Mouse (Mus musculus) liver, postnatal 0 days (tissue): ENCODE data around the gene Runx3.

Experiments
- CTCF ChIP-seq: sonication (generic); IDR thresholded peaks from 2 replicates; pipeline ENCODE4 v1.5.1; 2016; ENCODE audit warnings: antibody characterized with exemption, low read depth
- EP300 ChIP-seq: IDR thresholded peaks from 2 replicates; pipeline ENCODE4 v1.6.1; 2016; ENCODE audit warnings: antibody characterized with exemption, low read depth, mild to moderate bottlenecking

DNA sequence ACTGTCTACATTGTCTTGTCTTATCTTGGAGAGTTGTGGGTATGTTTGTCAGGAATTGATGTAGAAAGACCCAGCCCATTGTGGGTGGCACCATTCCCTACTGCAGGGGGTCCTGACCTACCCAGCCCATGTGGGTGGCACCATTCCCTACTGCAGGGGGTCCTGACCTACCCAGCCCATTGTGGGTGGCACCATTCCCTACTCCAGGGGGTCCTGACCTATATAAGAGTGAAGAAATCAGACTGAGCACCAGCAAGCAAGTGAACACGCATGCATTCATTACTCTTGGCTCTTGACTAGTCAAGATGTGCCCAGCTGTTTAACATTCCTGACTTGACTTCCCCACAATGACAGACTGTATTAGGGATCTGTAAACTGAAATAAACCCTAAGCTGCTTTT is 69.9 kb downstream of the Runx3 start:
- TF ChIP-seq EP300 (no peak), CTCF (no peak)
